Mouse (Mus musculus) liver, embryonic 13.5 days (tissue): ENCODE data around the gene Dgat2. TPM values are rescaled to one million over a fixed set of nuclear protein-coding genes. Genes with fewer than 3 reads are reported as not detected.
A peak's percentile ranks its signal among the peaks of the same experiment; 100 is the strongest.

Experiments
- ATAC-seq: fragments of 200-750 bp; cut with Nextera tagmentation; 2 replicates; pipeline ENCODE4 v1.8.0; 2017; ENCODE audit warnings: low read depth, mild to moderate bottlenecking, moderate number of reproducible peaks, moderate library complexity
- DNase-seq: peaks from one replicate; pipeline ENCODE4 v3.0.0; 2022
- H3K27ac ChIP-seq: fragments of 300-500 bp; sonication (generic); 2 replicates; pipeline ENCODE4 v1.5.1; 2015; ENCODE audit warnings: moderate library complexity, mild to moderate bottlenecking, inconsistent platforms
- H3K27me3 ChIP-seq: fragments of 300-500 bp; sonication (generic); 2 replicates; pipeline ENCODE4 v1.6.1; 2015; ENCODE audit warnings: mild to moderate bottlenecking, inconsistent platforms
- H3K36me3 ChIP-seq: fragments of 300-500 bp; sonication (generic); 2 replicates; pipeline ENCODE4 v1.6.1; 2015; ENCODE audit warnings: mild to moderate bottlenecking, inconsistent platforms
- H3K4me1 ChIP-seq: fragments of 300-500 bp; sonication (generic); replicated peaks from 2 replicates; pipeline ENCODE4 v1.6.1; 2015; ENCODE audit warnings: inconsistent platforms
- H3K4me2 ChIP-seq: fragments of 300-500 bp; sonication (generic); 2 replicates; pipeline ENCODE4 v1.6.1; 2015; ENCODE audit warnings: inconsistent platforms, mild to moderate bottlenecking, moderate library complexity
- H3K4me3 ChIP-seq: fragments of 300-500 bp; sonication (generic); replicated peaks from 2 replicates; pipeline ENCODE4 v1.5.1; 2015; ENCODE audit warnings: mild to moderate bottlenecking, inconsistent platforms
- H3K9ac ChIP-seq: fragments of 300-500 bp; sonication (generic); 2 replicates; pipeline ENCODE4 v1.6.1; 2015; ENCODE audit warnings: mild to moderate bottlenecking, inconsistent platforms
- H3K9me3 ChIP-seq: fragments of 300-500 bp; sonication (generic); replicated peaks from 2 replicates; pipeline ENCODE4 v1.6.1; 2016; ENCODE audit warnings: inconsistent platforms
- WGBS: fragments of 180-500 bp; shearing (Covaris S2); methylation state at CpG from one replicate; pipeline ENCODE4 v1.1.7; 2015; ENCODE audit not compliant: insufficient replicate concordance; 5-methylcytosine and 5-hydroxymethylcytosine counted together
- polyA plus RNA-seq: library from polyadenylated mRNA; unstranded; fragments of >200 nt; fragmentation: Nextera tagmentation; extraction: Ambion mirVana; gene quantifications from 2 replicates; pipeline ENCODE4 v1.2.1, GENCODE M21; 2015

The Dgat2 gene
- 71.1 and 73.4 TPM in 2 replicates for polyA plus RNA-seq

DNA sequence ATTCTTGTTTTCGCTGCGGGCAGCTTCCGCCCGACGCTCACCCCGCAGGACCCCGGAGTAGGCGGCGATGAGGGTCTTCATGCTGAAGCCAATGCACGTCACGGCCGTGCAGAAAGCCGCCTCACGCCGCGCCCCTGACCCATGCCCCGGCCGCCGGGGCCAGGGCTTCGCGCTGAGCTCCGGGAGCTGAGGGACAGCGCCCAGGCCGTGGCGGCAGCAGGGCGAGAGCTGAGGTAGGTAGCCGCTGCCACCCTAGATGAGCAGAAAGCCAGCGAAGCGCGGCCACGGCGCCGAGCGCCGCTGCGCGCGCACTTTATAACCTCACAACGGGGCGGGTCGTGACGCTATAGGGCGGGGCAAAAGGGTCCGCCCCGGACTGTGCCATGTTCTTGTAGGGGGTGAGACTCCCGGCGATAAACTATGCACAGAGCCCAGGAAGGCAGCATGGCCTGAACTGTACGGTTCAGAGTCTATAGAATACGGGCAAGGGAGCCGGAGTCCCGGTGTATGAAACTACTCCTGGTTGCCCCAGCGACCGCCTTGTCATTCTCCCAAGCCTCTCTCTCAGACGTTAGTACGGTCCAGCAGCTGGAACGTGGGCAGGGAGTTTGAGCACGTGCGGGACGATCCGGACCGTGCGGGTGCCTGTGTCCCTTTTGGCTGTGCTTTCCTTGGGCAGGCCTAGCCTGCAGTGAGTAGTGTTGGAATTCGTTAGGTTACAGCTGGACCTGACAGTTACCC lies at the start of gene Dgat2:
Gene Dgat2 (minus strand): TSS at position 288 of the 741 bp plus-strand sequence.
- ATAC-seq (peak; percentile 84), DNase-seq (peak; percentile 81)
- peaks cover 46% of the 10 kb centered on the region for H3K27me3 ChIP-seq
- peak within 1 kb of the TSS; percentile 77 for H3K9ac ChIP-seq
- H3K4me1 ChIP-seq: peaks cover 31% of the 10 kb centered on the region
- under 1% methylated on average over 63 of the region's 63 CpGs for WGBS
- H3K4me3 ChIP-seq: peak within 1 kb of the TSS; percentile 67
- peak within 1 kb of the TSS; percentile 58 for H3K27ac ChIP-seq
- peak within 1 kb of the TSS; percentile 93 for H3K4me2 ChIP-seq
- no peaks in the 10 kb centered on the region for H3K9me3 ChIP-seq
- H3K36me3 ChIP-seq: no peaks in the 10 kb centered on the region

GRCm38 (mm10) chr7:99230061-99230747 lies 47.7 kb upstream of the Dgat2 start:
- H3K9ac ChIP-seq: no peak overlapping the region
- DNase-seq (no peak), ATAC-seq (peak; percentile 37; the same call in 1 of the 2 replicates)
- peaks cover 28% of the 10 kb centered on the region for H3K4me1 ChIP-seq
- no peak overlapping the region; the same call in none of the 2 replicates for H3K27ac ChIP-seq
- no peaks in the 10 kb centered on the region for H3K9me3 ChIP-seq
- H3K27me3 ChIP-seq: no peaks in the 10 kb centered on the region
- H3K4me3 ChIP-seq: no peak overlapping the region
- no peak overlapping the region for H3K4me2 ChIP-seq
- H3K36me3 ChIP-seq: no peaks in the 10 kb centered on the region
- 56% methylated on average over 7 of the region's 7 CpGs for WGBS

DNA sequence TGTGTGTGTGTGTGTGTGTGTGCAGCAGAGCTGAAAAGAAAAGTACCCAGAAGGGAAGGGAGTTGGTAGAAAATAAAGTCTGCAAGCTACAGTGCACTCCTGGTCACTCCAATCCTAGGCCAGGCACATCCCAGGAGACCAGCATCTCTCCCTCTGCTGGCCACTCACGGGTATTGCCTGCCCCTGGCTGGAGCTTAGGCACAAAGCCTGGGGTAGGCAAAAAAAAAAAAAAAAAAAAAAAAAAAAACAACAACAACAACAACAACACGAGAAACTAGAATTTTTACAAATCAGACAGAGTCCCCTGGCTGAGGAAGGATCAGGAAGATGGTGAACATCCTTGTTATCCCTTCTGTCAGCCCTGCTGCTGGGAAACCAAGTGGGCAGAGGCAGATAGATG lies 46.9 kb upstream of the Dgat2 start:
- no peak overlapping the region for H3K9ac ChIP-seq
- ATAC-seq: no peak
- H3K4me2 ChIP-seq: no peak overlapping the region
- no peaks in the 10 kb centered on the region for H3K9me3 ChIP-seq
- H3K27ac ChIP-seq: 0 out of 2 replicates have a peak overlapping the region, but pooled peaks have one; percentile 9
- H3K4me3 ChIP-seq: no peak overlapping the region
- H3K27me3 ChIP-seq: no peaks in the 10 kb centered on the region
- H3K4me1 ChIP-seq: peaks cover 28% of the 10 kb centered on the region
- no peak for DNase-seq
- WGBS: 0% methylated on average over 2 of the region's 2 CpGs
- H3K36me3 ChIP-seq: no peaks in the 10 kb centered on the region

DNA sequence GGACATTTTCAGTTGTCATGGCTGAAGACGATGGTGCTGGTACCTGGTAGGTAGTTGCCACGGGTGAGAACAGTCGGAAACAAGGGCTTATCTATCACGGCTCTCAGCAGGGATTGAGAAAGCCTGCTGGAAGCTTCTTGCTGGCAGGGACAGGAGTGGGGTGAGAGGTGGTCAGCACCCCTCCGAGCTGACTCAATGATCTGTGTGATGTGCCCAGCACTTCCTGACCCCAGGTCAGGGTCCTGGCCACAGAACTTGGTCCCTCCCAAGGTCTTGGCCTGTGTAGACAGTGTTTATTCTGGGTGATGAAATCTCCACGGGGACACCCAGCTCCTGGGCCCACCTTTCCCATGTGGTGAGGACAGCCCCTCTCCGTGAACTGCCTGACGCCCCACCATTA lies 46.3 kb upstream of the Dgat2 start:
- Histone ChIP-seq H3K9me3 (no peaks in the 10 kb centered on the region), H3K36me3 (no peaks in the 10 kb centered on the region), H3K27ac (peak overlapping the region; percentile 53), H3K4me3 (no peak overlapping the region), H3K27me3 (no peaks in the 10 kb centered on the region), H3K4me2 (no peak overlapping the region), H3K9ac (no peak overlapping the region), H3K4me1 (peaks cover 27% of the 10 kb centered on the region)
- peak; percentile 60 for ATAC-seq
- 58% methylated on average over 8 of the region's 8 CpGs for WGBS
- no peak for DNase-seq

DNA sequence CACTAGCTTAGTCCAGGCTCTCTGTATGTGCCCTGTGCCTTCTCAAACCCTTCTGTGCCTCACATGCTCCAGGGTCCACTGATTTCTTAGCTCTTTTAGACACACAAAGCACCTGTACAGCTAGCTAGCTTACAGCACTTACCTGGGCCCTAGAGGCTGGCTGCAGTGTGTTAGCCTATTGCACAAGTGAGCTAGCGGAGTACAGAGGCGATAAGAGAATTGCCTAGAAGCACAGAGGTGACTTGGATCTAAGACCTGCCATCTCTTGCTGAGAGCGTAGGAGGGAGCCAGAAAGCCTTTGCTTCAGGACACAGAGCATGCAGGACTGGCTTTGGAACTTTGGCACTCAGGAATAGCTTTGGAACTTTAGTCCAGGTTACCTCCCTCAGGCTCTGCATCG lies 44.7 kb upstream of the Dgat2 start:
- DNase-seq (no peak), ATAC-seq (no peak)
- Histone ChIP-seq H3K4me2 (no peak overlapping the region), H3K36me3 (0 out of 2 replicates have a peak, but pooled peaks cover 2% of the 10 kb centered on the region), H3K27me3 (no peaks in the 10 kb centered on the region), H3K9ac (no peak overlapping the region), H3K4me3 (no peak overlapping the region), H3K9me3 (no peaks in the 10 kb centered on the region), H3K27ac (no peak overlapping the region), H3K4me1 (peaks cover 27% of the 10 kb centered on the region)
- 86% methylated on average over 4 of the region's 4 CpGs for WGBS

GRCm38 (mm10) chr7:99226662-99227061 lies 44.1 kb upstream of the Dgat2 start:
- WGBS: 73% methylated on average over 10 of the region's 10 CpGs
- no peak overlapping the region for H3K4me3 ChIP-seq
- 0 out of 2 replicates have a peak, but pooled peaks cover 3% of the 10 kb centered on the region for H3K36me3 ChIP-seq
- H3K27me3 ChIP-seq: no peaks in the 10 kb centered on the region
- H3K27ac ChIP-seq: no peak overlapping the region
- DNase-seq (no peak), ATAC-seq (no peak)
- no peak overlapping the region for H3K4me2 ChIP-seq
- no peak overlapping the region for H3K9ac ChIP-seq
- no peaks in the 10 kb centered on the region for H3K9me3 ChIP-seq
- H3K4me1 ChIP-seq: peaks cover 27% of the 10 kb centered on the region

DNA sequence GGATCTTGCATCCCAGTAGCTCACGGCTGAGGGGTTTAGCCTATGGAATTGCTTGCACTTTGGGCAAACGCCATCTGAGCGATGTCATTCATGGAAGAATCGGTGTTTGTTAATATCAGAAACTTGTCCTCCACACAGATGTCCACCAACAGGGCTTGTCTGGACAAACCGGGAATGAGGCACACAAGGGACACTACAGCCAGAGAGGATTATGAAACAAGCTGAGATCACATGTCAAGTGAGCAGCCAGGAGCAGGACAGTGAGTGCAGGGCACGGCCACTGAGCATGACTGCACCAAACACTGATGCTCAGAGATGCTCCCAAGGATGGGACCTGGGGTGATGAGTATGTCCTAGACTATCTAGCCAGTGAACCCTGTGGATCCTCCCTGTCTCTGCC lies 42.9 kb upstream of the Dgat2 start:
- peaks cover 27% of the 10 kb centered on the region for H3K4me1 ChIP-seq
- H3K36me3 ChIP-seq: peaks cover 6% of the 10 kb centered on the region; the same call in 1 of the 2 replicates
- no peak for ATAC-seq
- peak overlapping the region; percentile 71 for H3K27ac ChIP-seq
- H3K27me3 ChIP-seq: no peaks in the 10 kb centered on the region
- no peak overlapping the region for H3K4me2 ChIP-seq
- no peak for DNase-seq
- H3K4me3 ChIP-seq: no peak overlapping the region
- H3K9ac ChIP-seq: no peak overlapping the region
- 68% methylated on average over 6 of the region's 6 CpGs for WGBS
- no peaks in the 10 kb centered on the region for H3K9me3 ChIP-seq

DNA sequence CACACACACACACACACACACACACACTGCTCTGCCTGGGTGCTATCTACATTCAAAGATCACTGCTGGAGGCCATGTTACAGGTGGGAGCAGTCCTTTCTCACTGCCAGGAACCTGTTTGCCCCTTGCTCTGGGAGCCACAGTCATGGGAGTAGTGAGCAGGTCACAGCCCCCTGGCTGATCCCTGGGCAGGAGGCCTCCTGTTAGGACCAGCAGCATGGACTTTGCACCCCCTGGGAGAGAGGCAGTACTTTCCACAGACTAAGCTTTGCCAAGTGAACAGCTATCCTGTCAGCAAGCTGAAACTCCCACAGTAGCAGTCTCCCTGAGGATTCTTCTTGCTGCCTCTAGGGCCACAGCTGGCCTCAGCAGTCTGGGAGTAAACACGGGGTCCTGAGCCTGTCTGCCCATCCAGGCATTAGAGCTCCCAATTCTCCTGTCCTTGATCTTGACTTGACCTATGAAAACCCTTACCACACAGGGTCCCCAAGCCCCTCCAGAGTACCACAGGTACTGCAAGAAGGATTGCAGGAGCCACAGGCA lies 42.2 kb upstream of the Dgat2 start:
- DNase-seq (no peak), ATAC-seq (peak; percentile 66)
- Histone ChIP-seq H3K9ac (no peak overlapping the region), H3K27me3 (0 out of 2 replicates have a peak, but pooled peaks cover under 1% of the 10 kb centered on the region), H3K4me1 (peaks cover 27% of the 10 kb centered on the region), H3K27ac (peak overlapping the region; percentile 71), H3K4me3 (no peak overlapping the region), H3K9me3 (no peaks in the 10 kb centered on the region), H3K4me2 (no peak overlapping the region), H3K36me3 (peaks cover 7% of the 10 kb centered on the region; the same call in 1 of the 2 replicates)
- WGBS: 45% methylated on average over 1 of the region's 1 CpGs

DNA sequence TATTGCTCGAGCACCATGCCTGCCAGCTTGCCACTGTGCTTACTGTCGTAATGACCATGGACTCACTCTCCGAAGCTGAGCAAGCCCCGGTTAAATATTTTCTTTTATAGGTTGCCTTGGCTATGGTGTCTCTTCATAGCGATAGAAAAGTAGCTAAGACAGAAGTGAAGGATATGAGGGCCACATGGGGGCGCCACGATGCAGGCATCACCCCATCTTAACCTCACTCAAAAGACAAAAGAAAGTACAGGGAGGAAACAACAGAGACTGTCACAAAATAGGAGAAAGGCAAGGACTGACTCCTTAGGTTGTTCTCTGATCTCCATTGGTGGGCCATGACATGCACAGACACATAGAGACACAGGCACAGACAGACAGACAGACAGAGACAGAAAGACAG lies 41.7 kb upstream of the Dgat2 start:
- Histone ChIP-seq H3K9me3 (no peaks in the 10 kb centered on the region), H3K27me3 (0 out of 2 replicates have a peak, but pooled peaks cover 5% of the 10 kb centered on the region), H3K36me3 (peaks cover 7% of the 10 kb centered on the region; the same call in 1 of the 2 replicates), H3K4me2 (no peak overlapping the region), H3K9ac (no peak overlapping the region), H3K27ac (peak overlapping the region; percentile 71; the same call in 1 of the 2 replicates), H3K4me3 (no peak overlapping the region), H3K4me1 (peaks cover 27% of the 10 kb centered on the region)
- ATAC-seq: no peak
- WGBS: 52% methylated on average over 7 of the region's 7 CpGs
- DNase-seq: no peak

GRCm38 (mm10) chr7:99217338-99218074 lies 35.0 kb upstream of the Dgat2 start:
- H3K4me3 ChIP-seq: no peak overlapping the region
- peaks cover 7% of the 10 kb centered on the region; the same call in 1 of the 2 replicates for H3K36me3 ChIP-seq
- no peaks in the 10 kb centered on the region for H3K9me3 ChIP-seq
- H3K4me1 ChIP-seq: peaks cover 12% of the 10 kb centered on the region; the same call in 1 of the 2 replicates
- H3K4me2 ChIP-seq: no peak overlapping the region
- no peak for DNase-seq
- 0 out of 2 replicates have a peak, but pooled peaks cover 6% of the 10 kb centered on the region for H3K27me3 ChIP-seq
- no peak overlapping the region for H3K9ac ChIP-seq
- H3K27ac ChIP-seq: no peak overlapping the region
- WGBS: 61% methylated on average over 3 of the region's 3 CpGs
- 0 out of 2 replicates have a peak, but pooled peaks have one; percentile 49 for ATAC-seq
